Mouse (Mus musculus) fibroblast of lung, adult 2 months (primary cell): Measurements from ENCODE around the gene St8sia1.

ENCODE experiments used
- DNase-seq: peaks from one replicate; pipeline ENCODE4 v3.0.0-alpha.2; 2011; ENCODE audit warnings: low read depth

Gene St8sia1

GRCm38 (mm10) chr6:142979665-142980660 lies 15.7 kb upstream of the St8sia1 start:
- no peak for DNase-seq

GRCm38 (mm10) chr6:142977221-142977620 lies 13.0 kb upstream of the St8sia1 start:
- DNase-seq: no peak

GRCm38 (mm10) chr6:142973289-142973688 lies 9.0 kb upstream of the St8sia1 start:
- no peak for DNase-seq

GRCm38 (mm10) chr6:142972205-142972604 lies 8.0 kb upstream of the St8sia1 start:
- DNase-seq: no peak

- no peak for DNase-seq
Observed at GRCm38 (mm10) chr6:142967407-142967806, 3.2 kb upstream of the St8sia1 start.

GRCm38 (mm10) chr6:142964531-142965385 lies 506 bp upstream of the St8sia1 start:
- no peak for DNase-seq

- no peak for DNase-seq
Observed at GRCm38 (mm10) chr6:142963480-142964075, 674 bp downstream of the St8sia1 start.

GRCm38 (mm10) chr6:142962881-142963280 lies 1.4 kb downstream of the St8sia1 start:
- DNase-seq: no peak

- DNase-seq: no peak
Observed at GRCm38 (mm10) chr6:142962476-142962875, 1.8 kb downstream of the St8sia1 start.

- DNase-seq: no peak
Observed at GRCm38 (mm10) chr6:142961721-142962455, 2.4 kb downstream of the St8sia1 start.

- DNase-seq: no peak
Observed at GRCm38 (mm10) chr6:142956556-142956955, 7.7 kb downstream of the St8sia1 start.

- no peak for DNase-seq
Observed at GRCm38 (mm10) chr6:142955281-142955680, 9.0 kb downstream of the St8sia1 start.

- DNase-seq: no peak
Observed at GRCm38 (mm10) chr6:142953189-142953588, 11.1 kb downstream of the St8sia1 start.

- DNase-seq: no peak
Observed at GRCm38 (mm10) chr6:142952361-142952954, 11.8 kb downstream of the St8sia1 start.

GRCm38 (mm10) chr6:142951564-142952308 lies 12.5 kb downstream of the St8sia1 start:
- no peak for DNase-seq

GRCm38 (mm10) chr6:142950354-142950753 lies 13.9 kb downstream of the St8sia1 start:
- DNase-seq: no peak

GRCm38 (mm10) chr6:142948955-142949357 lies 15.3 kb downstream of the St8sia1 start:
- DNase-seq: no peak

- DNase-seq: no peak
Observed at GRCm38 (mm10) chr6:142947029-142947428, 17.2 kb downstream of the St8sia1 start.

GRCm38 (mm10) chr6:142946069-142946871 lies 18.0 kb downstream of the St8sia1 start:
- no peak for DNase-seq

GRCm38 (mm10) chr6:142945461-142945860 lies 18.8 kb downstream of the St8sia1 start:
- DNase-seq: no peak
